Mouse (Mus musculus) right cerebral cortex, adult 18-20 months (tissue): ENCODE results near the gene Lmf2.

Source experiments
- DNase-seq: peaks from one replicate; pipeline ENCODE4 v3.0.0; 2022; ENCODE audit warnings: mixed read lengths

Lmf2 gene

GRCm38 (mm10) chr15:89314511-89315189 lies 40.8 kb downstream of the Lmf2 start:
- DNase-seq = no peak

- DNase-seq = no peak
These were observed 41.4 kb downstream of the Lmf2 start for GRCm38 (mm10) chr15:89314107-89314506.

GRCm38 (mm10) chr15:89313359-89313758 lies 42.1 kb downstream of the Lmf2 start:
- no peak for DNase-seq

- DNase-seq = peak; percentile 86
These were observed 45.4 kb downstream of the Lmf2 start for GRCm38 (mm10) chr15:89309962-89310498.

- DNase-seq = peak; percentile 48
These were observed 46.9 kb downstream of the Lmf2 start for GRCm38 (mm10) chr15:89308406-89309139.

- DNase-seq = no peak
These were observed 48.0 kb downstream of the Lmf2 start for GRCm38 (mm10) chr15:89307461-89307860.

- DNase-seq = no peak
These were observed 49.5 kb downstream of the Lmf2 start for GRCm38 (mm10) chr15:89305966-89306365.
